Mouse (Mus musculus) megakaryocyte, adult 5-6 weeks (primary cell): Measurements from ENCODE around the gene Vwa1. TPM values are rescaled to one million over a fixed set of nuclear protein-coding genes. Genes with fewer than 3 reads are reported as not detected.

Experiments used
- total RNA-seq, 2 experiments: library from RNA; stranded (forward) in 1 of 2; stranded (reverse) in 1 of 2; fragments of 153-499, 151-499 nt in 1 of 2; fragments of 221-1000, 200-1000 nt in 1 of 2; gene quantifications; 2 replicates each; pipeline versions ENCODE4 v1.2.3 to v1.2.4; 2015 to 2017

The Vwa1 gene
- total RNA-seq, 2 experiments from 2014 or later = not detected

Other genes with a start within 250 kb of the Vwa1 start
- gene Nadk, start 212.3 kb downstream of the Vwa1 start, total RNA-seq (2015) = 205 and 220 TPM in 2 replicates
- 180 and 208 TPM in 2 replicates for gene Nadk, start 212.3 kb downstream of the Vwa1 start, total RNA-seq (2017)
- gene Slc35e2, start 173.3 kb downstream of the Vwa1 start, total RNA-seq (2015) = 10.1 and 18.8 TPM in 2 replicates
- 8.7 and 12.8 TPM in 2 replicates for gene Slc35e2, start 173.3 kb downstream of the Vwa1 start, total RNA-seq (2017)
- gene Cdk11b, start 149.8 kb downstream of the Vwa1 start, total RNA-seq (2015) = 43.2 and 57.8 TPM in 2 replicates
- gene Cdk11b, start 149.8 kb downstream of the Vwa1 start, total RNA-seq (2017) = 48.1 and 81.5 TPM in 2 replicates
- gene Gm10563, start 129.3 kb downstream of the Vwa1 start, total RNA-seq (2015) = not detected in 2 replicates
- gene Gm10563, start 129.3 kb downstream of the Vwa1 start, total RNA-seq (2017) = not detected in 2 replicates
- gene Mmp23, start 121.3 kb downstream of the Vwa1 start, total RNA-seq (2015) = 0.18 and 0.20 TPM in 2 replicates
- 0.22 and 0.94 TPM in 2 replicates for gene Mmp23, start 121.3 kb downstream of the Vwa1 start, total RNA-seq (2017)
- gene Mib2, start 105.5 kb downstream of the Vwa1 start, total RNA-seq (2015) = 5.9 and 6.4 TPM in 2 replicates
- 23.5 and 29.0 TPM in 2 replicates for gene Mib2, start 105.5 kb downstream of the Vwa1 start, total RNA-seq (2017)
- gene Fndc10, start 80.4 kb downstream of the Vwa1 start, total RNA-seq (2015) = 0.55 and 0.71 TPM in 2 replicates
- 0.26 and 0.45 TPM in 2 replicates for gene Fndc10, start 80.4 kb downstream of the Vwa1 start, total RNA-seq (2017)
- 130 and 132 TPM in 2 replicates for gene Ssu72, start 69.9 kb downstream of the Vwa1 start, total RNA-seq (2015)
- gene Ssu72, start 69.9 kb downstream of the Vwa1 start, total RNA-seq (2017) = 125 and 133 TPM in 2 replicates
- gene Tmem240, start 39.9 kb downstream of the Vwa1 start, total RNA-seq (2015) = 0.09 and 0.30 TPM in 2 replicates
- gene Tmem240, start 39.9 kb downstream of the Vwa1 start, total RNA-seq (2017) = 0.18 TPM in 1 of 2 replicates, not detected in the other
- gene Atad3a, start 13.6 kb downstream of the Vwa1 start, total RNA-seq (2015) = 13.5 and 14.1 TPM in 2 replicates
- gene Atad3a, start 13.6 kb downstream of the Vwa1 start, total RNA-seq (2017) = 17.8 and 22.9 TPM in 2 replicates
- 0.07 TPM in 1 of 2 replicates, not detected in the other for gene Tmem88b, start 11.2 kb upstream of the Vwa1 start, total RNA-seq (2015)
- gene Tmem88b, start 11.2 kb upstream of the Vwa1 start, total RNA-seq (2017) = not detected in 2 replicates
- gene Ankrd65, start 15.7 kb upstream of the Vwa1 start, total RNA-seq (2015) = not detected in 2 replicates
- gene Ankrd65, start 15.7 kb upstream of the Vwa1 start, total RNA-seq (2017) = not detected in 2 replicates
- 131 and 139 TPM in 2 replicates for gene Mrpl20, start 28.2 kb upstream of the Vwa1 start, total RNA-seq (2015)
- 49.5 and 50.2 TPM in 2 replicates for gene Mrpl20, start 28.2 kb upstream of the Vwa1 start, total RNA-seq (2017)
- gene Ccnl2, start 37.8 kb upstream of the Vwa1 start, total RNA-seq (2015) = 65.8 and 69.8 TPM in 2 replicates
- gene Ccnl2, start 37.8 kb upstream of the Vwa1 start, total RNA-seq (2017) = 93.7 and 95.6 TPM in 2 replicates
- gene Aurkaip1, start 56.6 kb upstream of the Vwa1 start, total RNA-seq (2015) = 99.7 and 101 TPM in 2 replicates
- 131 and 143 TPM in 2 replicates for gene Aurkaip1, start 56.6 kb upstream of the Vwa1 start, total RNA-seq (2017)
- gene Mxra8, start 65.0 kb upstream of the Vwa1 start, total RNA-seq (2015) = not detected in 2 replicates
- 1.2 TPM in 2 replicates for gene Mxra8, start 65.0 kb upstream of the Vwa1 start, total RNA-seq (2017)
- gene Dvl1, start 72.7 kb upstream of the Vwa1 start, total RNA-seq (2015) = 9.8 and 10.8 TPM in 2 replicates
- gene Dvl1, start 72.7 kb upstream of the Vwa1 start, total RNA-seq (2017) = 10.5 and 11.3 TPM in 2 replicates
- gene Tas1r3, start 88.7 kb upstream of the Vwa1 start, total RNA-seq (2015) = 0.93 and 1.4 TPM in 2 replicates
- 0.66 and 1.1 TPM in 2 replicates for gene Tas1r3, start 88.7 kb upstream of the Vwa1 start, total RNA-seq (2017)
- 9.1 and 11.7 TPM in 2 replicates for gene Cptp, start 94.7 kb upstream of the Vwa1 start, total RNA-seq (2015)
- gene Cptp, start 94.7 kb upstream of the Vwa1 start, total RNA-seq (2017) = 8.8 and 14.1 TPM in 2 replicates
- 35.0 and 40.9 TPM in 2 replicates for gene Ints11, start 94.8 kb upstream of the Vwa1 start, total RNA-seq (2015)
- gene Ints11, start 94.8 kb upstream of the Vwa1 start, total RNA-seq (2017) = 22.0 and 23.0 TPM in 2 replicates
- 11.4 and 14.1 TPM in 2 replicates for gene Pusl1, start 117.1 kb upstream of the Vwa1 start, total RNA-seq (2015)
- 8.9 and 11.5 TPM in 2 replicates for gene Pusl1, start 117.1 kb upstream of the Vwa1 start, total RNA-seq (2017)
- 19.4 and 22.3 TPM in 2 replicates for gene Acap3, start 117.1 kb upstream of the Vwa1 start, total RNA-seq (2015)
- 18.0 and 23.7 TPM in 2 replicates for gene Acap3, start 117.1 kb upstream of the Vwa1 start, total RNA-seq (2017)
- 65.3 and 67.7 TPM in 2 replicates for gene Ube2j2, start 169.1 kb upstream of the Vwa1 start, total RNA-seq (2015)
- 91.4 and 101 TPM in 2 replicates for gene Ube2j2, start 169.1 kb upstream of the Vwa1 start, total RNA-seq (2017)
- 30.3 and 40.1 TPM in 2 replicates for gene C1qtnf12, start 187.6 kb upstream of the Vwa1 start, total RNA-seq (2015)
- gene C1qtnf12, start 187.6 kb upstream of the Vwa1 start, total RNA-seq (2017) = 9.4 and 14.6 TPM in 2 replicates
- gene B3galt6, start 218.0 kb upstream of the Vwa1 start, total RNA-seq (2015) = 3.5 and 3.6 TPM in 2 replicates
- 3.5 and 4.0 TPM in 2 replicates for gene B3galt6, start 218.0 kb upstream of the Vwa1 start, total RNA-seq (2017)
- gene Sdf4, start 218.2 kb upstream of the Vwa1 start, total RNA-seq (2015) = 43.6 and 57.5 TPM in 2 replicates
- 216 and 221 TPM in 2 replicates for gene Sdf4, start 218.2 kb upstream of the Vwa1 start, total RNA-seq (2017)
- 1.5 and 2.1 TPM in 2 replicates for gene Tnfrsf4, start 239.1 kb upstream of the Vwa1 start, total RNA-seq (2015)
- gene Tnfrsf4, start 239.1 kb upstream of the Vwa1 start, total RNA-seq (2017) = 1.2 and 2.8 TPM in 2 replicates